Mouse (Mus musculus) B cell, adult 2 months (primary cell): ENCODE data around the gene Kcnj6.
A peak's percentile ranks its signal among the peaks of the same experiment; 100 is the strongest.

Source experiments
- DNase-seq, 2 experiments: peaks; one replicate each; pipeline ENCODE4 v3.0.0; 2022

The Kcnj6 gene

GRCm38 (mm10) chr16:94760732-94761131 is 236.8 kb downstream of the Kcnj6 start:
- DNase-seq = no peak

DNA sequence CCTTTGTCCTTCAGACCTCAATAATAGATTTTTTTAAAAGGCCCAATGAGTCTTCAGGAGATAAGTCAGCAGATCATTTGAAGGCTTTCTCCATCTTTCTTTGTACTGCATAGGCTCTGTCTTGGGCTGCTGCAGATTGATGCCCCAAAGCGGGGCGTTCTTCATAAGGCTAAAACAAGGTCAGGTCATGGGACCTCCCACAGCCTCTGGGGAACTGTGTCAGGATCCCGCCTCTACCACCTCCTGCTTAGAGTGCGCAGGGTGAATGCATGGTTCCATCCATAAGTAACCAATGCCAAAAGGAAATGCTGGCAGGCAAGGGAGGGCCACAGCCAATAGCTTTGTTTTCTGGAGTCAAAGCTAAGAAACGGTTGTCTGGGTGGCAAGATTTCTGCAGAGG is 237.7 kb downstream of the Kcnj6 start:
- no peak for DNase-seq

DNA sequence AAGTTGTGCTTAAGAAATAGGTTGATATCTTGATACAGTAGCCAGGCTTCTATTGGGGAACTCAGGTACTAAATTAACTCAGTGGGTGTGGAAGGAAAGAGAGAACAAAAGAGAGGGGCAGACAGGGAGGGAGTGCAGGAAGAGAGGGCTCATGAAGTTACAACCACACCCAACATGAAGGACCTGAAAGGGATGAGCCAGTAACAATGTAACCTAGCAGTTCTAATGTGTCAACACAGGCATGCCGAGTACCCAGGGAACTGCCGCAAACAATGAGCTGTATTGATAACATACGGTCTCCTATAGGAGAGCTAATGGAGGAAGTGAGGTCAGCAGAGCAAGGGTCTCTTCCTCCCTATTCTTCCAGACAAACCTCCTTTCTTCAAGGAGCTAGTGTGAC is 238.9 kb downstream of the Kcnj6 start:
- no peak for DNase-seq

DNA sequence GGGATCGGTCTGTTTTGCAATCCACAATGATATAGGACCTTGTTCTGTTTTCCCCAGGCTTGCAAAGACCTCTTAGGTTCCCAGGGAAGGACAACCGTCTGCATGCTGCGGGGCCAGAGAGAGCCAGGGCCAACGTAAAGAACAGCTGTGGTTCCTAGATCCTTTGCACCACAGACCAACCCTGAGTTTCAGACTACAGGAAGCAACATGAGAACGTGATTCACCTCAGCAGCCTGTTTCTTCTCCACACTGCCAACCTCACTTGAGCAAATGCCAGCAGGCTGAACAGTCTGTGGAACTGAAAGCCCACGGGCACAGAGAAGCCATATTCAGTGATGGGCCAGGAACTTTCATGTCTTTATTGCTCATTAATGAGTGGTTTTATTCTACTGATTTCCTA is 241.1 kb downstream of the Kcnj6 start:
- DNase-seq = no peak

DNA sequence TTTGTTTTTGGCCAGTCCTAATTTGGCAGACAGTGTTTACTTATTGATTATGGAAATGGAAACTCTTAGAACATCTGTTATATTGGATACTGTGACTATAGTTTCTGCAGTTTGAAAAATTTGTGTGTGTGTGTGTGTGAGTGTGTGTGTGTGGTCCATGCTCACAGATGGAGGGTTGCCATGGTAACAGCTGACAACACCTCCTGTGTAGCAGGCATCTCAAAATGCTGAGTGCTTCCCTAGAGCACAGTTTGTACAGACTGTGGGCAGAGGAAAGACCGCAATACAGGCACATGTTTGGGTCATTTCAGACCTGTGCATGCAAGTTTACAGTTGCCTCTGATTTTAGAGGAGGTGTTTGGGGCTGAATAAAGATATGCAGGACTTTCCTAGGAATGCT is 244.0 kb downstream of the Kcnj6 start:
- DNase-seq = no peak

- no peak for DNase-seq
Observed at GRCm38 (mm10) chr16:94752781-94753180, 244.7 kb downstream of the Kcnj6 start.

- no peak for DNase-seq
Observed at GRCm38 (mm10) chr16:94745016-94745415, 252.5 kb downstream of the Kcnj6 start.

- DNase-seq = no peak
Observed at GRCm38 (mm10) chr16:94743853-94744501, 253.5 kb downstream of the Kcnj6 start.

- peak in 1 of 2 experiments; percentile 13 for DNase-seq
Observed at GRCm38 (mm10) chr16:94737359-94737687, 260.2 kb downstream of the Kcnj6 start.

- DNase-seq = no peak
Observed at GRCm38 (mm10) chr16:94736462-94737358, 260.8 kb downstream of the Kcnj6 start.

- no peak for DNase-seq
Observed at GRCm38 (mm10) chr16:94735472-94735871, 262.0 kb downstream of the Kcnj6 start.

GRCm38 (mm10) chr16:94731027-94731426 is 266.5 kb downstream of the Kcnj6 start:
- DNase-seq = no peak

DNA sequence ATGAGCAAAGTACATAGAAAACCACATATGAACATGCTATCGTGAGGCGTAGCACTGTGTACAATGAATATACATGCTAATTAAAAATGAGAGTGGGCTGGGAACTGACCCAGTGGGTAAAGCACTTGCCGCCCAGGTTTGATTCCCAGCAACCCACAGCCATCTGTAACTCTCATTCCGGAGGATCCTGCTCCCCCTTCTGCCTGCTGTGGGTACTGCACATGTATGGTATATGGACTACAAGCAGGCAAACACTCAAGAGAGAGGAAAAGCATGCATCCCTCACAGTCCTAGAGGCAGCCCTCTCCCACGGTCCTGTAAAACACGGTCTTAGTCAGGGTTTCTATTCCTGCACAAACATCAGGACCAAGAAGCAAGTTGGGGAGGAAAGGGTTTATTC is 268.3 kb downstream of the Kcnj6 start:
- DNase-seq = no peak

- DNase-seq = peak; percentile 27 to 46
Observed at GRCm38 (mm10) chr16:94724747-94725211, 272.7 kb downstream of the Kcnj6 start.

DNA sequence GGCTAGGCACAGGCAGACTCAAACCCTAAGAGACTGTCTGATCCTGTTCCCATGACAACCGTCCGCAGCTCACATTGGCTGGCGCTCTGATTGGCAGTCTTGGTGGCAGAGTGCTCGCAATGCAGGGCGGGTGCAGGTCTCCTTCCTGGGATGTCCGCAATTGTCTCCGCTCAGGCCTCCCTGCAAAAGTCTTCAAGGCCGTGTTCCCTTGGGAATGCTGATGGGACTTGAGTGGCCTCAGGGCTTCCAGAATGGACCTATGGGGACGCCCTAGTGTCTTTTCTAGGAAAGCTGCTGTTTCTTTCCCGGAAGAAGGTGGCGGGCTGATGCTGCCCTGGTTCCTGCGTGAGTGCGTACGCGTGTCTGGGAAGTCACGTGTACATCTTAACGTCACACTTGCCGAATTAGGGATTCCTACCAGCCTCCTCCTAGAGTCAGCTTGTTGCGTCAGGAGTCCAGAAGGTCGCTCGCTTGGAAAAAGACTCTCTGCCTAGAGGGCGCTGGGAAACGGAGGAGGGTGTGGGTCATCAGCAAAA is 273.4 kb downstream of the Kcnj6 start:
- DNase-seq = peak; percentile 71 to 72

DNA sequence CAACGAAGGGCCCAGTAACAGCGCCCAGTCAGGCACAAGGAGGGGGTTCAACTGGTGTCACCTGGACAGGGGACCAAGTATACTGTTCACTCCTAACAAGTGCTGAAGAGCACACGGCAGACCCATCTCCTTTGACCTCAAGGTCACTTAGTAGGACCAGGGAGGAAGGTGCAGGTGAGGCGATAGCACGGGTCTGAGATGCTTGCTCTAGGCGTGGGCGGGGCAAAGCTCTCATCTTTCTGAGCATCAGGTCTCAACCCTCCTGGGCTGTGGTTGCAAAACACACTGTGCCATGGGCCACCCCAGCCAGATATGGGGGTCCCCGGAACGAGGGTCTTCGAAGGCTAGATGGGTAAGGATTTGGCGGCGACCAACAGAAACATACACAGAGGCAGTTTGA is 274.6 kb downstream of the Kcnj6 start:
- DNase-seq = no peak

DNA sequence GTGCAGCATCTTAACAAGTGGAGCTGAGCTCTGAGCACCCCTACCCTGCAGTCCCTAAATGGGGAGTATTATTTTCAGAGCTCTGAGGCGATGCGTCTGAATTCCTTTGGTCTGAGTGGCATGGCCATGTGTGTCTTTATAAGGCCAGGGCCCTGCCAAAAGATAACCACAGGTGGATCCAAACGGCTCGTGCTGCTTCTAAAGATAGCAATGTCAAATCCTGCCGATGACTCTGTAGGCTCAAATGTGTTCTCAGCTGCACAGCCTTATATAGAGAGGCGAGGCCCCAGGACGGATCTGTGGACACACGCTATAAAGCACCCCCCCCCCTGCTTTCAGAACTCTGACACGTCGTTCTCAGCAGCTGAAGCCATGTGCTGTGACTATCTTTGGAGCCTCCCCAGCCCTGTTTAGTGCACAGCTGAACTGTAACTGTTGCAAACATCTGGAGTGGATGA is 275.9 kb downstream of the Kcnj6 start:
- no peak for DNase-seq

DNA sequence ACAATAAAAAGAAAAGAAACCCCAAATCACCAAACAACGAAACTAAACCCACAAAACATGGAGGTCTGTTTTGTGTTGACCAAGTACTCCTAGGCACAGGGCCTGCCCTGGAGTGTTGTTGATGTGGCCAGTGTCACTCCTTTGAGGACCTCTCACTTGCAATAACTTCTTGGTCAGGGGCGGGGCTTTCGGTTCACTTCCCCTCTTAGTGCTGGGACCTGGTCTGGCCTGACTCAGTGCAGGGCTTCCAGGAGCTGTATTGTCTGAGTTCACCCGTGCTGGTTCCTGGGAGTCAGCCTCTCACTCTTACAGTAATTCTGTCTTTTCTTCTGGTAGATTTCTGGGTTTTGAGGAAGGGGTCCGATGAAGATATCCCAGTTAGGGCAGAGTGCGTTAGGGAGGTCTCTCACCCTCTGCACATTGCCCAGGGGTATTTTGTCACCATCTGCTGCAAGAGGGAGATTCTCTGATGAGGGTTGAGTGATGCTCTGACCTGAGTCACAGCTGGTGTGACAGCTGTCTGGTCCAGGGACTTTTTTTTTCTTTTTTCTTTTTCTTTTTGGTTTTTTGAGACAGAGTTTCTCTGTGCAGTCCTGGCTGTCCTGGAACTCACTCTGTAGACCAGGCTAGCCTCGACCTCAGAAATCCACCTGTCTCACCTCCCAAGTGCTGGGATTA is 276.9 kb downstream of the Kcnj6 start:
- peak; percentile 42 to 45 for DNase-seq

DNA sequence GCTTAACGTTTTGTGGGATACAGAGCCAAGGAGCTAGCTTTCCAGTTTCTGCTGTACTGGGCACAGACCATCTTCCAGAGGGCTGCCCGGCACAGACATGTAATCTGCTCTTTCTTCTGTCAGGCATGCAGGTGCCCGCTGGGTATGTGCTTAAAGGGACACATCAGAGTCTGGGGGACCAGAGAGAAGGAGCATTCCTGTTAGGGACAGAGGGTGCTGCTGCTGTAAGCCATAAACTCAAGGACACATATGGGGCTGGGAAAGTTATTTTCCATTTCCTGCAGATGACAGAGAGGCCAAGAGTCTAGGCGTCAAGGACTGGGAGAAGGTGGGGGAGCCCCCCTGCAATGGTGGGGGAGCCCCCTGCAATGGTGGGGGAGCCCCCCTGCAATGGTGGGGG is 278.0 kb downstream of the Kcnj6 start:
- peak; percentile 30 to 31 for DNase-seq

DNA sequence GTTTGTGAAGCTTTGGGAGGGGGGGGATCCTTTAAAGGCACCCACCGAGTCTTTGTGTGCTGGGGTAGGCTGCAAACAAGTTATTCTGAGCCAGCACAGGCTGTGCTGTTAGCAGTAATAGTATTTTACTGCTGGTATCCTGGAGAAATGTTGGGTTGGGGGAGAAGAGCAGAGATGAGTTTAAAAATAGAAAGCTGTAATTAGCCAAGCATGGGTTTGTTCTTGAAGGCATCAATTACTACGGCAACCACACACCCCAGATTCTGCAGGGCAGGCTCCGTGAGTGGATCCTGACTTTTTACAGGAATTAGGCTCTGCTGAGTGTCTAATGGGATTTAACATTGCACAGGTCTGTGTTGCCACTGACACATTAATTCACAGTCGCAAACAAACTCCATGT is 278.6 kb downstream of the Kcnj6 start:
- no peak for DNase-seq

- no peak for DNase-seq
Observed at GRCm38 (mm10) chr16:94717051-94717450, 280.4 kb downstream of the Kcnj6 start.

GRCm38 (mm10) chr16:94714483-94714882 is 283.0 kb downstream of the Kcnj6 start:
- DNase-seq = no peak

GRCm38 (mm10) chr16:94713480-94714094 is 283.9 kb downstream of the Kcnj6 start:
- DNase-seq = peak; percentile 87 to 91
